Comparison of ENCODE assay signal across 11 mouse cellular contexts in genomic region chr5:103341456-103341855, GRCm38 (mm10).
DNase-seq lines count a peak whose midpoint lies in the region; ATAC-seq and TF ChIP-seq lines count a peak whose summit lies in the region.
"Had no signal": no experiment of that assay in that cellular context is flagged by ENCODE, and none has a peak within 500 bp of the region (broad histone marks: within the 10 kb centered on the region; RNA-seq: fewer than 3 reads in every experiment).

No protein-coding gene starts in this region.

- TF ChIP-seq POLR2A in brain, embryonic 14.5 days (IDR thresholded peaks at IDR 0.05; ENCODE audit: borderline replicate concordance, extremely low read depth, insufficient read depth, insufficient read length, poor library complexity, severe bottlenecking): no peak

- ATAC-seq in forebrain, embryonic 14.5 days: peak; percentile 58; the same call in 1 of the 2 replicates

- 0 out of 2 replicates have a peak, but pooled peaks cover 2% of the 10 kb centered on the region for H3K27me3 ChIP-seq in forebrain, embryonic 14.5 days (replicated peaks; ENCODE audit: control insufficient read depth, insufficient read depth, low read length)
- H3K27me3 ChIP-seq in heart, embryonic 10.5 days (ENCODE audit: insufficient read depth, poor library complexity, severe bottlenecking): 0 out of 2 replicates have a peak, but pooled peaks cover 5% of the 10 kb centered on the region
- H3K27me3 ChIP-seq: heart, embryonic 15.5 days had no signal

- 33% methylated on average over 3 of the region's 3 CpGs for WGBS in forebrain, embryonic 14.5 days
- 75% methylated on average over 3 of the region's 3 CpGs for WGBS in heart, embryonic 10.5 days

- H3K36me3 ChIP-seq in forebrain, embryonic 14.5 days (ENCODE audit: control insufficient read depth, insufficient read depth, low read length): no peaks in the 10 kb centered on the region
- no peaks in the 10 kb centered on the region for H3K36me3 ChIP-seq in heart, embryonic 10.5 days
- H3K36me3 ChIP-seq: G1E; heart, embryonic 15.5 days; liver, embryonic 15.5 days had no signal

- no peak overlapping the region for H3K4me2 ChIP-seq in forebrain, embryonic 14.5 days (ENCODE audit: low read length)
- H3K4me2 ChIP-seq: heart, embryonic 15.5 days; liver, embryonic 15.5 days had no signal

- TF ChIP-seq CTCF in brain, embryonic 14.5 days (IDR thresholded peaks at IDR 0.05; ENCODE audit: borderline replicate concordance, extremely low read depth, insufficient read depth, insufficient read length): no peak

- H3K4me3 ChIP-seq in forebrain, embryonic 14.5 days (ENCODE audit: low read depth, low read length): no peak overlapping the region
- H3K4me3 ChIP-seq in heart, embryonic 10.5 days: no peak overlapping the region
- H3K4me3 ChIP-seq: heart, embryonic 15.5 days; liver, embryonic 15.5 days had no signal

- H3K27ac ChIP-seq in forebrain, embryonic 14.5 days (ENCODE audit: low read depth, low read length): no peak overlapping the region
- no peak overlapping the region for H3K27ac ChIP-seq in heart, embryonic 10.5 days
- H3K27ac ChIP-seq: heart, embryonic 15.5 days; liver, embryonic 15.5 days had no signal

- no peaks in the 10 kb centered on the region for H3K9me3 ChIP-seq in forebrain, embryonic 14.5 days (replicated peaks; ENCODE audit: control insufficient read depth, low read length)
- H3K9me3 ChIP-seq in heart, embryonic 10.5 days: no peaks in the 10 kb centered on the region
- H3K9me3 ChIP-seq: liver, embryonic 15.5 days had no signal

- peak; percentile 92 for DNase-seq in left cerebral cortex, postnatal 4 days
- DNase-seq in left cerebral cortex, postnatal 25 days (ENCODE audit: low spot score in 2 of 2): no peak
- DNase-seq in brain, embryonic 14.5 days (ENCODE audit: low read depth): peak; percentile 90
- DNase-seq in forebrain, embryonic 14.5 days (ENCODE audit: low spot score): peak; percentile 84
- DNase-seq in lung, postnatal 36 days: peak; percentile 27
- DNase-seq in spleen, postnatal 4 days (ENCODE audit: low spot score in 2 of 2): no peak
- DNase-seq in thymus, postnatal 36 days: no peak
- no peak for DNase-seq in heart, embryonic 10.5 days (ENCODE audit: low spot score)

- intact Hi-C loops in left cerebral cortex, postnatal 4 days (cut with DNase I): loop anchor here (10.0 kb wide), 1 partner anchor 583 kb away; no protein-coding TSS in a partner anchor
- intact Hi-C loops in left cerebral cortex, postnatal 25 days (cut with DNase I): loop anchor here (10.0 kb wide), 1 partner anchor 403 kb away; no protein-coding TSS in a partner anchor

- H3K4me1 ChIP-seq in forebrain, embryonic 14.5 days (ENCODE audit: control insufficient read depth, insufficient read depth, low read length): peaks cover 16% of the 10 kb centered on the region
- H3K4me1 ChIP-seq in heart, embryonic 10.5 days: peaks cover 7% of the 10 kb centered on the region; the same call in 1 of the 2 replicates
- H3K4me1 ChIP-seq: heart, embryonic 15.5 days; liver, embryonic 15.5 days had no signal

- no peak overlapping the region for H3K9ac ChIP-seq in forebrain, embryonic 14.5 days (ENCODE audit: low read length)
- H3K9ac ChIP-seq: heart, embryonic 15.5 days; liver, embryonic 15.5 days had no signal

Comparison
In these comparisons a context has a peak if more than half of its experiments do, and no peak if none do; other contexts are left out.
1. DNase-seq: peak in left cerebral cortex, postnatal 4 days (single experiment), brain, embryonic 14.5 days (single experiment), forebrain, embryonic 14.5 days (single experiment) and lung, postnatal 36 days (single experiment); none in left cerebral cortex, postnatal 25 days (0 of 2), spleen, postnatal 4 days (0 of 2), thymus, postnatal 36 days (0 of 2) and heart, embryonic 10.5 days (single experiment).